Mouse (Mus musculus): ENCODE data around the gene Impg1.

Impg1 gene

GRCm38 (mm10) chr9:80284539-80285174 lies 180.6 kb downstream of the Impg1 start:
- in situ Hi-C loops (cut with MboI, MseI): no loop called here

GRCm38 (mm10) chr9:80282426-80282825 lies 182.9 kb downstream of the Impg1 start:
- in situ Hi-C loops (cut with MboI, MseI): no loop called here

GRCm38 (mm10) chr9:80280724-80281123 lies 184.6 kb downstream of the Impg1 start:
- in situ Hi-C loops (cut with MboI, MseI): no loop called here

- in situ Hi-C loops (cut with MboI, MseI): no loop called here
Observed at GRCm38 (mm10) chr9:80277770-80278169, 187.5 kb downstream of the Impg1 start.

- in situ Hi-C loops (cut with MboI, MseI): no loop called here
Observed at GRCm38 (mm10) chr9:80277157-80277556, 188.1 kb downstream of the Impg1 start.

- in situ Hi-C loops (cut with MboI, MseI): no loop called here
Observed at GRCm38 (mm10) chr9:80275772-80276134, 189.5 kb downstream of the Impg1 start.

GRCm38 (mm10) chr9:80275053-80275771 lies 190.1 kb downstream of the Impg1 start:
- in situ Hi-C loops (cut with MboI, MseI): no loop called here

GRCm38 (mm10) chr9:80272951-80273350 lies 192.3 kb downstream of the Impg1 start:
- in situ Hi-C loops (cut with MboI, MseI): no loop called here

GRCm38 (mm10) chr9:80269596-80269995 lies 195.7 kb downstream of the Impg1 start:
- in situ Hi-C loops (cut with MboI, MseI): no loop called here

- in situ Hi-C loops (cut with MboI, MseI): no loop called here
Observed at GRCm38 (mm10) chr9:80266507-80266906, 198.8 kb downstream of the Impg1 start.

- in situ Hi-C loops (cut with MboI, MseI): no loop called here
Observed at GRCm38 (mm10) chr9:80266086-80266485, 199.2 kb downstream of the Impg1 start.
